Mouse (Mus musculus) gastrocnemius, adult 18-20 months (tissue): Measurements from ENCODE around the gene Vav2. TPM values are rescaled to one million over a fixed set of nuclear protein-coding genes. Genes with fewer than 3 reads are reported as not detected.

ENCODE experiments used
- DNase-seq: peaks from one replicate; pipeline ENCODE4 v3.0.0; 2021; ENCODE audit warnings: low spot score
- total RNA-seq, 2 experiments: library from RNA; stranded (reverse); gene quantifications; 2 replicates each; pipeline ENCODE4 v1.2.3; 2021

Vav2 gene
- total RNA-seq, 2 experiments from 2014 or later: 1.9 to 3.1 TPM

DNA sequence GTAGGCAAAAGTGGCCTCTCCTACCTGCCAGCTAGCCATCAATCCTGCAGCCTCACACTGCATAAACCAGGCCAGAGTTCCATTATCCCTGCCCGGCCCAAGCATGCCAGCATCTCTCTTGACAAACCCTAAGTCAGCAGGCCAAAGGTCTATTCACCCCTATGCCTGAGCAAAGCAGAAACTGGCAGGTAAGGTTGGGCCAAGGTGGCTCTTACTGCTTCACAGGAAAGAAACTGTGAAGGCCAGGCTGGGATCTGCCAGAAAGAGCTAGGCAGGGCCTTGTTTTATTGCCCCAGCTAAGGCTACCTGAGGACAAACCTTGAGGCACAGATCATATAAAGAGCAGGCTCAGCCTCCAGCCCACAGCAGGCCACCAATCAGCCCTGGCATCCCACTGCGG is 55.4 kb downstream of the Vav2 start:
- DNase-seq: no peak

GRCm38 (mm10) chr2:27368980-27369379 is 57.9 kb downstream of the Vav2 start:
- no peak for DNase-seq

DNA sequence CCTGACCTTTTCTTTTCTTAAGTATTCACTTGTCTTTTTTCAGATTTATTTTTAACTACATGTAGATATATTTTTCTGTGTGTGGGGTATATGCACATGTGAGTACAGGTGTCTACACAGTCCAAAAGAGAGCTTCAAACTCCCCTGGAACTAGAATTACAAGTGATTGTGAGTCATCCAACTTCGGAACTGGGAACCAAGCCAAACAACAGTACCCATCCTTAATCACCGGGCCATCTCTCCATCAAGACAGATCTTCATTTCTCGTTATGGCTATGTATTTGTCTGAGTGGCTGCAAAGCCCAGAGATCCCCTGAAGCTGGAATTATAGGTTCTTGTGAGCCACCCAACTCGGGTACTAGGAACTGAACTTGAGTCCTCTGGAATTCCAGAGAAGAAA is 61.5 kb downstream of the Vav2 start:
- DNase-seq: no peak

DNA sequence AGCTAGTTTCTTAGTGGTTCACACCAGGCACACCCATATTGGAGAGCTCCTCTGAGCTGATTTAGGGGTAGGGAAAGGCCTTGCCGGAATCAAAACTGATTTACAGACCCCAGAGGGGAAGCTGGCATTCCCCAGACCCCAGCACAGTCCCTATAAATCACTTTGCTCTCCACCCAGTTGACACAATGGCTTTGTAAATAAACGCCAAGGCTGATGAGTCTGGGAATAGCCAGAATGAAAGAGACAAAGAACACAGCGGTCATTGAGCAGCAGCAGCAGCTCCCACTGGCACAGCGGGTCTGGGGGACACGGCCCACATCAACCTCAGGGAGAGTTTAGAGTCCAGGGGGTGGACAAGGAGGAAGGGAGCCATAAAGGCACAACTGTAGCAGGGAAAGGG is 65.0 kb downstream of the Vav2 start:
- no peak for DNase-seq

DNA sequence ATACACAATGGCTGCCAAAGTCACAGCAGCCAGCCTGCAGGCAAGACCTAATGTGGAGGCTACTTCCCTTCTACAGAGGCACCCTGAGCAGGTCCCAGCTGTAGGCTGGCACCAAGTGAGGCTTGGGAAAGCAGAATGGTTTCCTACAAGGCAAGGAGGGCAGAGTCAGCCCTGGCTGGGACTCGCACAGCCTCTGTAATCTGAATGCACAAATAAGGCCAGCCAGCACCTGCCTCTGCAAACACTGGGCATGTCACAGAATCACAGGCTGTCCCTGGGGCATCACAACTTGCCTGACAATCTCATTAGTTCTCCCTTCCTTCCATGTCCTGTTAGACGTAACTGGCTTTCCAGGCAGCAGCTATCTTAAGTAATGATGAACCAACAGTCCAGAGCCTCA is 68.4 kb downstream of the Vav2 start:
- DNase-seq: no peak

DNA sequence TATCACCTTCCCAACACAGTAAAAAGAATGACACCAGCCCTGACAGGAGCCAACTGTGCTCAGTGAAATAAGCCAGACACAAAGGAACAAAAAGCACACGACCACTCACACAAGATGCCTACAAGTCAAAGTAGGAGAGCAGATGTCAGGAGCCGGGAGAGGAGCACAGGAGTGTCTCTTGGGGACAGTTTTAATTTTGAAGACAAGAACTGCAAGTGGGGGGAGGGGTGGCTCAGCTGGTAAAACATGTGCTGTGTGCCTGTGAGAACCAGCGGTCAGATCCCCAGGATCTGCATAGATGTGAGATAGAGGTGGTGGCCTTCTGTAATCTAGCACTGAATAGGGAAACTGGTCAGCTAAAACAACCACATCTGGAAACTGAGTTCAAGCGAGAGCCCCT is 71.1 kb downstream of the Vav2 start:
- no peak for DNase-seq

DNA sequence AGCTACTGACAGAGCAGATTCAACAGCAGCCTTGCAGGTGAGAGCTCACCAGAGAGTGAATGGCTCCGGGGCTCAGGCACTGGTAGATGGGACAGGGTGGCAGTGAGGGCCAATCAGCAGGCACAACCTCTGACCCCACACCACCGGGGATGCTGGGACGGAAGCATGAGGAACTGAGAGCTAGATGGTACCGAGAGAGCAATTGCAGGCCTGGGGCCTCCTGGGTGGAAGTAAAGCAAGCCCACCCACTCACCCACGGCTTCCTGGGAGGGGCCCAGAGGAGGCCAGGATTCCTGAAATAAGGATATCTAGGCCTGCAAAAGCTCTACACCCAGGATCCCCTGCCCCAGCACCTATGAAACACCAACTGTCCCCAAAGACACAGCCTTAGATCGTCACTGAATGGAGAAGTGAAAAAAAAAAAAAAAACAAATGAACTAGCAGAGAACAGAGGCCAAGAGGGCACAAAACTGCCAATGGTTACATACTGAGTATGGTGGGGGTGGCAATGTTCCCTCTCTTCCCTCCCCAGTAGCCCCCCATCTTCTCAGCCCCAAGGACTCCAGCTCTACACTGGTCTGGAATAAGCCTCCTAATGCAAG is 72.1 kb downstream of the Vav2 start:
- no peak for DNase-seq

DNA sequence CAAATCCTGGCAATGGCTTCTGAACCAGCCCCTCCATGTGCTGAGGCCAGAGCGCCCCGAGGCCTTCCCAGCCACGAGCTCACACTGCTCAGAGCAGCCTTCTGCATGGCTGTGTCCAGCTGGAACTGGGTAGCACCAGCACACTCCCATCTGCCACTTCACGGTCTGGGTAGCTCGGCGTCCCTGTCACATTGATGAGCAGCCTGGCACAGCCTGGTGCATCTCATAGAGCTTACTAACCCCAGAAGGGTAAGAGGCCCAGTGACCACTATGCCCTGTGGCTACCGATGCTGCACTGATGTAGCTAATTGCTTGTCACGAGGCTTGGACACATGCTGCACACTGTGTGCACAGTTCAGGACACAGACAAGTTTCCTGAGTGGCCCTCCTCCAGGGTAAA is 74.1 kb downstream of the Vav2 start:
- DNase-seq: no peak

DNA sequence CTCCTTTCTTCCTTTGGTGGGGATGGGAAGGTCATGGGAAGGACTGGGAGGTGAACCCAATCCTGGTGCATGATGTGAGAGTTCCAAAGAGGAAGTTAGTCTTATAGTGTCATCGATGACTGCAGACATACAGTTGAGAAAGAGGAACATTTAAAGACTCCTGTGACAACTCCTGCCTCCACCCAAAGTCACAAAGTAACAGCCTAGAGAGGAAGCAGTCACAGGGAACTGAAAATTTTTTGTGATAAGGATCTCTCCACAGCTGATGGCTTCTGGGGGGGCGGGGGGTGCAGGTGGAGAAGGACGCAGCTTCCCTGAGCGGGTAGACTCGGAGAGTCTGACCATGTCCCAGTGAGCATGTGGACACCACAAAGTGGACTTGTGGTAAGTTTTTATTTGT is 76.5 kb downstream of the Vav2 start:
- DNase-seq: no peak

- no peak for DNase-seq
Observed at GRCm38 (mm10) chr2:27343984-27344453, 82.8 kb downstream of the Vav2 start.

GRCm38 (mm10) chr2:27340682-27341081 is 86.2 kb downstream of the Vav2 start:
- no peak for DNase-seq

- no peak for DNase-seq
Observed at GRCm38 (mm10) chr2:27339051-27339450, 87.8 kb downstream of the Vav2 start.

- DNase-seq: no peak
Observed at GRCm38 (mm10) chr2:27337261-27337660, 89.6 kb downstream of the Vav2 start.

GRCm38 (mm10) chr2:27336600-27336999 is 90.2 kb downstream of the Vav2 start:
- DNase-seq: no peak

DNA sequence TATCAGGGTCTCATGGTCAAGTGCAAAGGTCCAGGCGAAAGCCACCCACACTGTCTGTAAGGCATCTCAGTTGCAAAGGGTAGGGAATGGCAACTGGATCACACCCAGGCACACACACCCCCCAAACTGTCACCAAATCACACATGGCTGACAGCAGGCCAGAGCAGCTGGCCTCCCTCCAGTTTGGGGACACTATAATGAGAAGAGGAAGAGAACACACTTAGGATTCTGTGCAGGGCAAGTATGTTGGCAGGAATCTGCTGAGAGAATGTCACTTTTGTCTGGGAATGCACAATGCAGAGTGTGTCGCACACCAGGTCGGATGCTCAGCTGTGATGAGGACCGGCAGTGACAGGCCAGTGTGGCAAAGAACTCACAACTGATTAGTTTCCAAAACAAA is 92.0 kb downstream of the Vav2 start:
- DNase-seq: no peak

GRCm38 (mm10) chr2:27331560-27331959 is 95.3 kb downstream of the Vav2 start:
- DNase-seq: no peak

GRCm38 (mm10) chr2:27330446-27330845 is 96.4 kb downstream of the Vav2 start:
- no peak for DNase-seq

- no peak for DNase-seq
Observed at GRCm38 (mm10) chr2:27329386-27330060, 97.3 kb downstream of the Vav2 start.

DNA sequence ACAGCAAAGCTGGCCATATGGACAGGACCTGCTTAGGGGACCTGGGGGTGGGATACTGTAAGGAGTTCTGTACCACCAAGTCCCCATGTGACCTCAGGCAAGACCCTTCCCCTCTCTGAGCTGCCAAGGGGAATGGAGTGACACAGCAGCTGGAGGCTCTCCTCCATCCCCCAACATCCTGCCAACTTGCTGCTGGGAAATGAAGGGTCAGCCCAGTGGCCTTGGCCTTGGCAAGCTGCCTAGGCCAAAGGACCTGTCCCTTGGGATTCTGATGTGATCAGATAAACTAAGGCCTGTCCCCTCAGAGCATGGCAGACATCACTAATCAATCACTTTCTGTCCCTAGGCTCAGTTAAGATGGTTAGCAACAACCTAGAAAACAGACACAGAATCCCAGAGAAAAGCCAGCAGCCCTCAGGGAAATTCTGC is 98.2 kb downstream of the Vav2 start:
- no peak for DNase-seq

- no peak for DNase-seq
Observed at GRCm38 (mm10) chr2:27327886-27328285, 98.9 kb downstream of the Vav2 start.

- no peak for DNase-seq
Observed at GRCm38 (mm10) chr2:27327076-27327475, 99.8 kb downstream of the Vav2 start.

GRCm38 (mm10) chr2:27326357-27326756 is 100.5 kb downstream of the Vav2 start:
- DNase-seq: no peak

DNA sequence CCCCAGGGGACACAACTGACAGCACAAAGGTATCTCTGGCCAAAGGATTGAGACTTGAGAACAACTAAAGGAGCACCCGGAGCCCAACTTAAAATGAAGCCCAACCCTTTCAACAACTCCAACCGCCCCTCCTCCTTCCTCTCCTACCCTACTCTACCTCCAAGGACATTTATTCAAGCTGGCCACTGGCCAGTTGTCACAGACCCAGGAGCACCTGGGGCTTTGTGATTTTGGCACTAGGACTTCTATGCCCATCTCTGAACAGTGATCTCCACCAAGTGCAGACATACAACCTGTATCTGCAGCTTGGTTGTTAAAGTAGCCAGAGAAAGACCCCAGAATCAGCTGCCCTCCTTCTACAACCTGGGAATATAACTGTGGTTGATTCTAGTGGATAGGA is 102.1 kb downstream of the Vav2 start:
- no peak for DNase-seq
